Mouse (Mus musculus): ENCODE results near the gene Gm765. TPM values are rescaled to one million over a fixed set of nuclear protein-coding genes. Genes with fewer than 3 reads are reported as not detected.
A peak's percentile ranks its signal among the peaks of the same experiment; 100 is the strongest.

Gm765 gene
- total RNA-seq (2022) = 10 to 100 TPM in 1 of 4 experiments, 1 to 10 TPM in 3; 6.0 to 10.1 (median 6.6) TPM

DNA sequence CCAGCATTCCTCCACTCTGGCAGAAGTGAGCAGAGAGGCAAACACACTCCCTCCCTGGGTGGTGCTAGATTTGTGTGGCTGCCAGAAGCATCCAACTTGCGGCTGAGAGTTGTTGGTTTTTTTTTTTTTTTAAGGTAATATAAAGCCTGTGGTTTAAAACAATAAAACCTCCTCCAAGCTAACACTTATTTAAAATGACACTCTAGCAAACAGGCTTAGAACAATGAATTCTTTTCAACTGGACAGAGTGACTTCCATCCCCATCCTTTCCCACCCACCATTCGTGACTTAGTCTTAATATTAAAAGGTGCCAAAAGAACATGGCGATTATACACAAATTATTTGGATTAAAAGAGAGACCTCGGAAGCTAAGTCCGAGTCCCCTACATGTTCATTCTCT, at the start of gene Gm765:
Gm765 (minus strand) TSS at position 101 of the 400 bp plus-strand sequence.
- no peak for DNase-seq (ENCODE audit: low spot score in 2 of 2)

DNA sequence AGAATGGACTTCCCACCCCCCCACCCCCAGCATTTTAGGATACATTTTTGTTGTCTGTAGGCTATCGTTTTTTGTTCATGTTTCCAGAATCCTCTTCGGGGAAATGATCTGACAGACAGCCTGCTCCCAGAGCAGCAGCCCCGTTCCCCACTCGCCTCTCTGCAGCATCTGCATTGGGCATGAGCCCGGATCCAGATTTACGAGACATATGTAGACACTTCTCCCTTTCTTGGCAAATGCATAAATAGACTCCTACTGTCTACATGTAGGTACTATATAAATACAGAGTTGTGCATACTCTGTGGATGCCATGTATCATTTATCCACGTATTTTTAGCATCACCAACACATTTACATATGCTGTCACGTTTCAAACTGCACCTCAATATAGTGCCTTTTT, 42.9 kb upstream of the Gm765 start:
- DNase-seq (ENCODE audit: low spot score in 2 of 2) = peak in 1 of 2 experiments; percentile 67

DNA sequence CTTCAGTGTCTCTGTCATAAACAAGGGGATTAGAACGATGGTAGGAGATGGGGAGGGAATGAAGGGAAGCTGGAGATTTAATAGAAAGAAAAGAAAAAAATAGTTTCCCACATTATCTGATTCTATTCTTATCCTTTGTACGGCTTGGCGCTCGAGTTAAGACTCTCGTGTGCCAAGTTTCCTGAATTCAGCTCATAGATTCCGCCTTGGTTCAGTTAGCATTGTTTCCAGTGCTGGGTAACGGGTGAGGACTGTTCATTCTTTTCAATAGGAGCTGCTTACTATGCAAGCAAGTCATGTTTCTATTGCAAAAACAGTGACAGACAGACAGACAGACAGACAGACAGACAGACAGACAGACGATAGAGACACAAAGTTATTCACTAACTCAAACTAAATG, 41.9 kb upstream of the Gm765 start:
- DNase-seq (ENCODE audit: low spot score in 2 of 2) = no peak

GRCm38 (mm10) chr6:98383411-98383810, 40.9 kb upstream of the Gm765 start:
- no peak for DNase-seq (ENCODE audit: low spot score in 2 of 2)

DNA sequence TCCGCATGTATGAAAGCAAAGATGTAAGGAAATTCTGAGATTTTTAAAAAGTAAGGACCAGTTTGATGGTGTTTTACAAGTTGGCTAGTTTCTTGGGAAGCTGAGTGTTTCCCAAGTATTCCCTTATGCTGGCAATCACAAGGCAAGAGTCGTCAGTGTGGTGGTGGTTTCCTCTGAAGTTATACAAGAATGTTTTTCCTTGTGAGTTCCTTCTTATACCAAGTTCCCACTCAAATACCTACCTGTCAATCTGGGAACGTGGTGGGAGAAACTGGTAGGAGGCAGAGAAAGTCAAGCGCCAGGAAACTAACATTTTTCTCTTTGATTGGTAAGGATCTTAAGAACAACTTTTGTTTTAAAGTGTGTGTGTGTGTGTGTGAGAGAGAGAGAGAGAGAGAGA, 23.6 kb upstream of the Gm765 start:
- DNase-seq (ENCODE audit: low spot score in 2 of 2) = no peak

- DNase-seq (ENCODE audit: low spot score in 2 of 2) = no peak
Observed at GRCm38 (mm10) chr6:98355271-98355670, 12.7 kb upstream of the Gm765 start.

DNA sequence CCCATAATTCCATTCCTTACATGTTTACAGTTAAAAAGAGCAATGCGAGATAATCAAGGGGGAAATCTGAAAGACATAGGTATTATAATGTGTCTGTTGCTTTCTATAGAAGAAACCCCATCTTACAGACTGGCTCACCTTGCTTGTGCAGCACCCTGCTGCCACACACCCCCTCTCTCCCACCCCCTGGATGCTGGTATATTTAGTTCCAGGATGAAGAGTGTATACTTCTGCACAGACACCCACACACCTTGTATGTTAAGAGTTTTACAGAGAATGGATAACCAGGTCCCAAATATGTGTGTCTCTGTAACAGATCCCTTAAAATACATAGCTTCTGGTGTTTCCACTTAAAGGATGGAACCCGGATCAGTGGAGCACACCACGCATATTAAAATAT, 10.7 kb upstream of the Gm765 start:
- peak in 1 of 2 experiments; percentile 53 for DNase-seq (ENCODE audit: low spot score in 2 of 2)

DNA sequence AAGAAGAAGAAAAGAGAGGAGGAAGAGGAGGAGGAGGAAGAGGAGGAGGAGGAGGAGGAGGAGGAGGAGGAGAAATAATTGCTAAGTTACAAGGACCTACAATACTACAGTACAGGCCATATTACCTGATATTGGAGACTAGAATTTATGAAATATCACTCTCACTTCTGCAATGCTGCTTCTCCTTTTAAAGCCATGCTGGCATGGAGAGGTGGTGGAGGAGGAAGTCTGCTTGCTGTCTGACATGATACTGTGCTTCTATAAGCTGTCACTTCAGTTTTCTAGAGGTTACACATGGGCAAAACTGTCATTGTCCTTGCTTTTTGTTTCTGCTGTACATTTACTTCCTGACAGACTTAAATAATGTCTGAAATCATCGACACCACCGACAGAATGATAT, 9.8 kb downstream of the Gm765 start:
- no peak for DNase-seq (ENCODE audit: low spot score in 2 of 2)

DNA sequence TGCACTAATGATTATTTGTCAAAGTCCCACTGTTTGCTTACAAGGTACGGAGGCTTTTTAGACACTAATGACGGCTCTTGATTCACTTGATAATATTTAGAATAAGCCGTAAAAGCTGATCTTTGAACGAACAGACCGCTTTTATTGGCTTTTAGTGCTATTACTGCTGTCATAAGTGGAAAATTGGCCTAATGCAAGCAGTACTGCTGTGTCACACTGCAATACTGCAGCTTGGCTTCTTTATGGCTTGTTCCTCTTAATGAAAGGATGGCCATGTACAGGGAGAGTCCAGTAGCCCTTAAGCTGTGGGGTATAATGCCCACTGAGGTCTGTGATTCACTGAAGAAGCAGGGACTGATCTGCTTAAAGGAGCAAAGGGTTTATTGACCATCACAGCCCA, 30.9 kb downstream of the Gm765 start:
- no peak for DNase-seq (ENCODE audit: low spot score in 2 of 2)

- no peak for DNase-seq (ENCODE audit: low spot score in 2 of 2)
Observed at GRCm38 (mm10) chr6:98307647-98308046, 34.9 kb downstream of the Gm765 start.

DNA sequence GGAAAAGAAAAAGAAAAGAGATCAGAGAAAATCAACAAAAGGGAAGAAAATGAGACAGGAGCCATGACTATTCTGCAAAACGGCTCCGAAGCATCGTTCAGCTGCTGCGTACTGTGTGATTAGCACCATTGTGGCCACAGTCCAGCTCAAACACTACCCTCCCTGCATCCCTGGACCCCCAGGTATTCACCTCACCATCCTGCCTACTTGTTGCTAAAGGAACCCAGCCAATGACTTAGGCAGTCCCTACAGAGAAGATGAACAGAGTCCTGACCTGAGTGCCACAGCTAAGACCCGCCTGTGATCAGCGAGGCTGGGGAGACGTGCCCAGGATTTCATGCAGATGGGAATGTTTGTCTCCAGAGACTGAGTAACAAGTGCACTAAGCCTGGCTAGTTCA, 35.4 kb downstream of the Gm765 start:
- no peak for DNase-seq (ENCODE audit: low spot score in 2 of 2)

- DNase-seq (ENCODE audit: low spot score in 2 of 2) = no peak
Observed at GRCm38 (mm10) chr6:98292064-98292463, 50.5 kb downstream of the Gm765 start.

DNA sequence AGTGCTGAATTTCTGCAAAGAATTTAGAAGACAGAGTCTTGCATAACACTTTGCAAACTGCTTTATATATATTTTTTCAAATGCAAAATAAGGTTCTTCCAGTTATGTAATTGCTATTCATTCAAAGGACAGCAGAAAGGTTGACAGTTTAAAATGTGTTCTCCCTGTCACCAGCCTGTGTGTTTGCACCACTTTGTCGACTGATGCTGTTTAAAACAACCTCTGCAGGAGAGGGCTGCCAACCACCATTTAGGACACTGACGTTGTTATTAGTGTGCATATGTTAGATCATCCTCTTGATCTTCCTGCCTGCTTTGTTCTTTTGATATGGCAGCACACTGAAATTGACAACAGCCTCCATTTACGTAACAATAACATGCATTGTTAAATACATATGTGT, 54.2 kb downstream of the Gm765 start:
- DNase-seq (ENCODE audit: low spot score in 2 of 2) = peak in 1 of 2 experiments; percentile 36

DNA sequence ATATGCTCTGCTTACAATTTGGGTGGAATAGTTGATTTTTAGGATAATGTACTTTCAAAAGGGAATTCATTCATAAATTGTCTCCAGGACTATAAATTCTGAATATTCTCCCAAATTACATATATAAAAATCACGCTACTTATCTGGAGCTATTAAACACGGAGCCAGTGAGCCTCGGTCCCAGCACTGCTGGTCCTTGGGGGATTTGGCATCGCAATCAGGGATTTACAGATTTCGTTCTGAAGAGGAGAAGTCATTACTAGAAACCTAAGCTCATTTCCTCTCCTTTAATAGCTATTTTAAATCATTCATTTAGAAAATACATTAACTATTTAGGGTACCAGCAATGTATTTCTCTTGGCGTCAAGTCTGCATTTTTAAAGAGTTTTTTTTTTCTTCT, 55.0 kb downstream of the Gm765 start:
- DNase-seq (ENCODE audit: low spot score in 2 of 2) = no peak

DNA sequence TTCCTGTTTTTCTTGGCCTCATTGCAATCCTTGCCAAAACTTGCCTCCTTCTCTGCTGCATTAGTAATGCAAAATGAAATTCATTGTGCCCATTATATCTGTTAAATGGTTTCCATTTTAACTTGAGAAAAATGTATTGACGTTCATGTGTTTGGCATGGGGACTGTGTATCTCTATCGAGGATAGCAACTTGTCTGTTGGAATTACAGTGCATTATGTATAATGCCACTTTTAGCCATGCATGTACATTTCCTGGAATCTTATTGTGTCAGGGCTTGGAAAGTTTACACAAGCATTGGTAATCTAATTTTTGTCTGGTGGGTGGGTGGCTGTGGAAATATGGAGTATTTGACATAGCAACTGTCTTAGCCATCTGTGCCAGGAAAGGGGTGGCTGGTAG, 57.4 kb downstream of the Gm765 start:
- DNase-seq (ENCODE audit: low spot score in 2 of 2) = peak in 1 of 2 experiments; percentile 35

- no peak for DNase-seq (ENCODE audit: low spot score in 2 of 2)
Observed at GRCm38 (mm10) chr6:98282791-98283190, 59.8 kb downstream of the Gm765 start.

DNA sequence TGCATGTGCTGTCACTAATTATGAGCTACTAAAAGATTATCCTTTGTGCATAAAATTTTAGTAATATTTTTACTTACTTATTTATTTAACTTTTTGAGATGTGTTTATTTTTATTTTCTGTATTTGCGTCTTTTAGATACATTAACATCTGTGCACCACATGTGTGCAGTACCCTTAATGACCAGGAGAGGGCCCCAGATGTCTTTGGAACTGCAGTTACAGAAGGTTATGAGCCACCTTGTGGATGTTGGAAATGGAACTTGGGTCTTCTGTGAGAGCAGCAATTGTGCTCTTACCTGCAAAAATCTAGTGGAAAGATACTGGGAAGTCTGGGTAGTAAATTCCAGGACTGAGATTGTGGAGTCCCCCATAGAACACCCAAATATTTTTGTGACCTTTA, 71.0 kb downstream of the Gm765 start:
- DNase-seq (ENCODE audit: low spot score in 2 of 2) = no peak

DNA sequence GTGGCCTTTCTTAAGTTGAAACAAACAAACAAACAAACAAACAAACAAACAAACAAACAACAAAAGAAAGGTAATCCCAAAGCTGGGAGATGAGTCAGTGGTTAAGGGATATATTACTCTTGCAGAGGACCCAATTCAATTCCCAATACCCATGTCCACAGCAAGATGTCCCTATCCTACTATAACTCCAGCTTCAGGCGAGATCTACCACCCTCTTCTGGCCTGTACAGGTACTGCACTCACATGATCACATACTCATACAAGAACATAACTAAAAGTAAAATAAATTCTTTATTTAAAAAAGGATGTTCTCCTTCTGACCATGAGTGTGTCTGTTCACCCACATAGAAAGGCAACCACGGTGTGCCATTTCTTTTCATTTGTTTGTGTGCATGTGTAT, 79.6 kb downstream of the Gm765 start:
- no peak for DNase-seq (ENCODE audit: low spot score in 2 of 2)

GRCm38 (mm10) chr6:98259016-98259415, 83.5 kb downstream of the Gm765 start:
- peak in 1 of 2 experiments; percentile 87 for DNase-seq (ENCODE audit: low spot score in 2 of 2)

DNA sequence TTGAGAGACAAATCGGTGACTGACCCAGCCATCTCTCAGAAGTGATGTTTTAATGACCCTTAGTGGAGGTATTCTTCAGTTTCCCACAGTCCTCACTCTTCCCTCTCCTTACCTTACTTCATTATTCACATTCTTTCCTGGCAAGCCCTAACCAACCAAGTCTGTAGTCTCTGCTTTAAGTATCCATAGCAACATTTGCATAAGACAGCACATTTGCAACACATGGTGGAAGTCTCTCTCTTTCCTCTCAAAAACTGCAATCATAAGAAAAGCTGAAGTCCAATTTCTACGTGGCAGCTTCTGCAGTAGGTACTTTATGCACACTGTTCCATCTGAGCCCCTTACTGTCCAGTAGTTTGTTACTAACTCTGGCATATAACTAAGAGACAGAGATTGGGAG, 96.1 kb downstream of the Gm765 start:
- no peak for DNase-seq (ENCODE audit: low spot score in 2 of 2)

DNA sequence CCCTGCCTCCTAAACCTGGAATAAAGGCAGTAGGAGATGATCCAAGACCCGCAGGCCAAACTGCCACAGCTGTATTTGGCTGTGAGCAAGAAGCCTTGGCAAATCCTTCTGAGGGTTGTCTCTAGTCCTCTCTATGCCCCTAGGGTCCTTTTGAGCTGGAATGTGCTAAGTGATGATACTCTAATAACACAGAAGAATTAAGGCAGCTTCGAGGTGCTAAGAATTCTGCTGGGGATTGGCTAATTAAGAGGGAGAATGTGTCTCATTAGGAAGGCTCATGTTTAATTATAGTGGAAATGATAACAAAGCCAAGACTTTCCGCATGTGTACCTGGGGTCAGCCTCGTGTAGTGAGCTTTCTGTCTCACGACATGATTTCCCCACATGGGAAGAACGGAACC, 99.4 kb downstream of the Gm765 start:
- DNase-seq (ENCODE audit: low spot score in 2 of 2) = no peak

- DNase-seq (ENCODE audit: low spot score in 2 of 2) = peak in 1 of 2 experiments; percentile 68
Observed at GRCm38 (mm10) chr6:98240561-98241272, 101.8 kb downstream of the Gm765 start.

DNA sequence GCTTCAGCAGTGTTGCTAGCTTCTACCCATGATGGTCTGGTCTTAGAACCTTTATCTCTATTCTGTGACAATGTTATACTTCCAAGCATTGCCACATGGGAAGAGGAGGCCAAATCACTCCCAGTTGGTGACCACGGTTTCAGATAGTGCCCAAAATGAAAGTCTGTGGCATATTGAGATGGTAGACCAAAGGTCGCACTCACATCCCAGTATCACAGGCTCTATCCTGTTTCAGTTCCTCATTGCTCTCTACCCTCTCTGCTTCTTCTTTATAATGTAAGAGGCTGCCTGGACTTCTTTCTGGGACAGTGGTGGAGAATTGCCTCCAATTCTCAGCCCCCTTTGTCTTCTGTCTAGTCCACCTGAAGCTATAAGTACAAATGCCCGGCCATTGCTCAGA, 108.5 kb downstream of the Gm765 start:
- no peak for DNase-seq (ENCODE audit: low spot score in 2 of 2)

DNA sequence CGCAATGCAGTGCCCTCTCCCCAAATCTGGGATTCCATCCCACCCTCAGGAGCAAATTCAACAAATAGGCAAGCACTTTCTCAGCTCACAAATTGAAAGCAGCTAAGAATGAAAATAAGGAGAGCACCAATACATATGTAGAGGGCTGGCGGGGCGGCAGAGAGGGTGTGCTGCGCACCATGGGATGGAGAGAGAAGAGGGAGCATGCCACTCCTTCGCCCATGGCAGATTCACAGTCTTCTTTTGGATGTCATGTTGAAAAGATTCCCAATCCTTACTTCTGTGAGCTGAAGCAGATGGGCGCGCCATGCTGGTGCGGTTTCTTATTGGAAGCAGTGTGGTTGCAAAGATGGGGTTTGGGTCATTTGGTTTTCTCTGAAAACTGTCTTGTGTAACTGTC, 118.6 kb downstream of the Gm765 start:
- DNase-seq (ENCODE audit: low spot score in 2 of 2) = no peak
